In genomic region chr13:108013839-108014238, GRCm38 (mm10) we compare ENCODE assay signal across 29 mouse cellular contexts. TPM values are rescaled to one million over a fixed set of nuclear protein-coding genes. Genes with fewer than 3 reads are reported as not detected.
DNase-seq lines count a peak whose midpoint lies in the region; ATAC-seq lines count a peak whose summit lies in the region.
"Had no signal": no experiment of that assay in that cellular context is flagged by ENCODE, and none has a peak within 500 bp of the region (broad histone marks: within the 10 kb centered on the region; RNA-seq: fewer than 3 reads in every experiment).

No protein-coding gene starts in this region.

- no peak overlapping the region for H3K4me2 ChIP-seq in liver, embryonic 16.5 days (ENCODE audit: low read depth, low read length)
- H3K4me2 ChIP-seq in liver, embryonic 11.5 days, result no peak overlapping the region
- H3K4me2 ChIP-seq: embryonic facial prominence, embryonic 12.5 days; heart, embryonic 12.5 days; hindbrain, embryonic 13.5 days; limb, embryonic 15.5 days; liver, embryonic 15.5 days; midbrain, embryonic 11.5 days had no signal

- H3K9ac ChIP-seq in liver, embryonic 16.5 days (ENCODE audit: low read depth, low read length), result no peak overlapping the region
- H3K9ac ChIP-seq in liver, embryonic 11.5 days (ENCODE audit: low read depth, low read length), result no peak overlapping the region
- H3K9ac ChIP-seq: embryonic facial prominence, embryonic 12.5 days; heart, embryonic 12.5 days; hindbrain, embryonic 13.5 days; limb, embryonic 15.5 days; liver, embryonic 15.5 days had no signal

- no peaks in the 10 kb centered on the region for H3K27me3 ChIP-seq in liver, embryonic 16.5 days (ENCODE audit: control insufficient read depth, insufficient read depth, low read depth, low read length)
- no peaks in the 10 kb centered on the region for H3K27me3 ChIP-seq in liver, embryonic 11.5 days (replicated peaks; ENCODE audit: control insufficient read depth, insufficient read depth, low read length)
- H3K27me3 ChIP-seq: embryonic facial prominence, embryonic 12.5 days; heart, embryonic 12.5 days; hindbrain, embryonic 13.5 days; limb, embryonic 15.5 days; liver, embryonic 15.5 days had no signal

- H3K4me1 ChIP-seq in liver, embryonic 16.5 days (ENCODE audit: control insufficient read depth, low read depth, low read length), result no peaks in the 10 kb centered on the region
- H3K4me1 ChIP-seq in liver, embryonic 11.5 days (replicated peaks; ENCODE audit: control insufficient read depth, insufficient read depth, low read length), result no peaks in the 10 kb centered on the region
- H3K4me1 ChIP-seq: embryonic facial prominence, embryonic 12.5 days; heart, embryonic 12.5 days; hindbrain, embryonic 13.5 days; limb, embryonic 15.5 days; liver, embryonic 15.5 days had no signal

- no peak for DNase-seq in liver, embryonic 11.5 days (ENCODE audit: low spot score)
- peak; percentile 87 for DNase-seq in kidney, adult 9 months
- peak; percentile 56 for DNase-seq in kidney, postnatal 10 days
- DNase-seq in large intestine, adult 2 months (ENCODE audit: low read depth, low spot score), result peak; percentile 85
- DNase-seq in gastrocnemius, postnatal 10 days, result no peak
- DNase-seq in layer of hippocampus, adult 18-20 months (ENCODE audit: low spot score in 2 of 2), result no peak
- DNase-seq in left cerebral cortex, adult 11 months (ENCODE audit: low spot score), result no peak
- DNase-seq: adrenal gland, postnatal 10 days; cerebellum, adult 11 months; cerebellum, adult 9-10 months; cerebellum, postnatal 36 days; embryo, embryonic 11 days; gastrocnemius, postnatal 36 days; heart, adult 18-20 months; heart, postnatal 4 days; layer of hippocampus, postnatal 36 days; lung, postnatal 36 days; right cerebral cortex, adult 18-20 months had no signal

- WGBS in liver, embryonic 16.5 days (ENCODE audit: insufficient replicate concordance), result 63% methylated on average over 6 of the region's 6 CpGs
- 85% methylated on average over 6 of the region's 6 CpGs for WGBS in liver, embryonic 11.5 days
- whole genome bisulfite sequencing in large intestine, adult 2 months, result 22% methylated on average over 6 of the region's 6 CpGs

- H3K4me3 ChIP-seq in liver, embryonic 16.5 days (ENCODE audit: low read depth, low read length), result no peak overlapping the region
- no peak overlapping the region for H3K4me3 ChIP-seq in liver, embryonic 11.5 days (ENCODE audit: low read depth, low read length)
- H3K4me3 ChIP-seq: embryonic facial prominence, embryonic 12.5 days; heart, embryonic 12.5 days; hindbrain, embryonic 13.5 days; limb, embryonic 10.5 days; limb, embryonic 15.5 days; liver, embryonic 15.5 days had no signal

- H3K36me3 ChIP-seq in liver, embryonic 16.5 days (ENCODE audit: control insufficient read depth, insufficient read depth), result no peaks in the 10 kb centered on the region
- H3K36me3 ChIP-seq in liver, embryonic 11.5 days (ENCODE audit: control insufficient read depth, insufficient read depth, low read length), result no peaks in the 10 kb centered on the region
- H3K36me3 ChIP-seq: embryonic facial prominence, embryonic 12.5 days; G1E; heart, embryonic 12.5 days; hindbrain, embryonic 13.5 days; limb, embryonic 10.5 days; limb, embryonic 15.5 days; liver, embryonic 15.5 days had no signal

- no peak overlapping the region for H3K27ac ChIP-seq in liver, embryonic 16.5 days (ENCODE audit: low read length)
- no peak overlapping the region for H3K27ac ChIP-seq in liver, embryonic 11.5 days (ENCODE audit: low read depth, low read length)
- H3K27ac ChIP-seq: embryonic facial prominence, embryonic 12.5 days; hindbrain, embryonic 13.5 days; limb, embryonic 10.5 days; limb, embryonic 15.5 days; liver, embryonic 15.5 days had no signal

- H3K9me3 ChIP-seq in liver, embryonic 16.5 days (replicated peaks; ENCODE audit: control insufficient read depth, low read length), result no peaks in the 10 kb centered on the region
- H3K9me3 ChIP-seq in liver, embryonic 11.5 days (ENCODE audit: control insufficient read depth, low read length), result no peaks in the 10 kb centered on the region
- H3K9me3 ChIP-seq: embryonic facial prominence, embryonic 12.5 days; G1E; limb, embryonic 10.5 days; limb, embryonic 15.5 days; liver, embryonic 15.5 days had no signal

- peak; percentile 50; the same call in 1 of the 2 replicates for ATAC-seq in liver, embryonic 16.5 days (ENCODE audit: low read depth)
- no peak for ATAC-seq in liver, embryonic 11.5 days (replicated peaks; ENCODE audit: low FRiP score)
- ATAC-seq: forebrain, embryonic 14.5 days; midbrain, embryonic 16.5 days had no signal

RNA-seq across cellular contexts. Expression of gene Smim15, which starts 30.4 kb away (rescaled TPM):
- 20.7 and 21.9 TPM in 2 replicates for polyA plus RNA-seq in liver, embryonic 16.5 days (2015; fragmentation: Nextera tagmentation; extraction: Ambion mirVana)
- 48.0 and 55.0 TPM in 2 replicates for polyA plus RNA-seq in liver, embryonic 11.5 days (2014; fragmentation: Nextera tagmentation; extraction: Ambion mirVana)
- polyA plus RNA-seq in large intestine, adult 2 months (2012; rRNA removed), result 12.1 and 12.4 TPM in 2 replicates
- 10 to 100 TPM; 22.0 to 27.6 TPM for total RNA-seq in gastrocnemius, postnatal 10 days (2021)
- total RNA-seq in layer of hippocampus, adult 18-20 months (2021), result 10 to 100 TPM; 58.2 to 59.3 TPM

Comparison
In these comparisons a context has a peak if more than half of its experiments do, and no peak if none do; other contexts are left out.
1. DNase-seq: peak in kidney, adult 9 months (single experiment), kidney, postnatal 10 days (single experiment) and large intestine, adult 2 months (single experiment); none in liver, embryonic 11.5 days (single experiment), gastrocnemius, postnatal 10 days (single experiment), layer of hippocampus, adult 18-20 months (0 of 2) and left cerebral cortex, adult 11 months (single experiment).